Mouse (Mus musculus) gastrocnemius, adult 18-20 months (tissue): ENCODE measurements at regions not wholly inside any gene's neighbourhood (a gene's known extent, or its start where the extent isn't known, plus 50 kb on each side); places are given as distances from the start of the nearest gene placed in this dataset.

ENCODE experiments used
- DNase-seq: peaks from one replicate; pipeline ENCODE4 v3.0.0; 2021; ENCODE audit warnings: low spot score

GRCm38 (mm10) chr7:68579666-68580065 is 169.4 kb downstream of the Arrdc4 start:
- DNase-seq, result peak; percentile 82

GRCm38 (mm10) chr7:68579216-68579615 is 169.8 kb downstream of the Arrdc4 start:
- no peak for DNase-seq

GRCm38 (mm10) chr7:68571315-68571714 is 177.7 kb downstream of the Arrdc4 start:
- no peak for DNase-seq

GRCm38 (mm10) chr7:68568127-68568510 is 180.9 kb downstream of the Arrdc4 start:
- no peak for DNase-seq

GRCm38 (mm10) chr7:68567452-68568126 is 181.5 kb downstream of the Arrdc4 start:
- no peak for DNase-seq

GRCm38 (mm10) chr7:68559440-68560343 is 189.3 kb downstream of the Arrdc4 start:
- no peak for DNase-seq

- DNase-seq, result no peak
These were observed 198.7 kb downstream of the Arrdc4 start for GRCm38 (mm10) chr7:68550330-68550729.

- DNase-seq, result no peak
These were observed 200.9 kb downstream of the Arrdc4 start for GRCm38 (mm10) chr7:68548176-68548575.

- no peak for DNase-seq
These were observed 204.9 kb downstream of the Arrdc4 start for GRCm38 (mm10) chr7:68544136-68544535.

GRCm38 (mm10) chr7:68509096-68509495 is 235.5 kb downstream of the Fam169b start:
- no peak for DNase-seq

- no peak for DNase-seq
These were observed 217.6 kb downstream of the Fam169b start for GRCm38 (mm10) chr7:68491143-68491810.

GRCm38 (mm10) chr7:68486676-68487075 is 213.0 kb downstream of the Fam169b start:
- DNase-seq, result no peak

GRCm38 (mm10) chr7:68482553-68482952 is 208.9 kb downstream of the Fam169b start:
- DNase-seq, result no peak

- DNase-seq, result peak; percentile 37
These were observed 207.1 kb downstream of the Fam169b start for GRCm38 (mm10) chr7:68480770-68481169.

- no peak for DNase-seq
These were observed 206.7 kb downstream of the Fam169b start for GRCm38 (mm10) chr7:68480336-68480735.

GRCm38 (mm10) chr7:68478044-68478443 is 204.4 kb downstream of the Fam169b start:
- no peak for DNase-seq

GRCm38 (mm10) chr7:68472800-68473199 is 199.2 kb downstream of the Fam169b start:
- no peak for DNase-seq

- DNase-seq, result no peak
These were observed 197.3 kb downstream of the Fam169b start for GRCm38 (mm10) chr7:68470983-68471382.

- DNase-seq, result no peak
These were observed 194.9 kb downstream of the Fam169b start for GRCm38 (mm10) chr7:68468574-68468973.

GRCm38 (mm10) chr7:68457842-68458241 is 184.2 kb downstream of the Fam169b start:
- no peak for DNase-seq

- DNase-seq, result no peak
These were observed 181.8 kb downstream of the Fam169b start for GRCm38 (mm10) chr7:68455451-68455850.

- no peak for DNase-seq
These were observed 179.5 kb downstream of the Fam169b start for GRCm38 (mm10) chr7:68453028-68453692.
